Mouse (Mus musculus) adrenal gland (tissue): ENCODE data around the gene Rrn3.
"Not testable (repeated sequence)": the region's sequence is repeated elsewhere in the genome, so short reads cannot be mapped to it uniquely, and the experiment has no call there.

Experiments
- intact Hi-C: fragments of 180-260 bp; cut with DNase I; formaldehyde crosslinking; loops from one replicate; pipeline ENCODE4 v1.15.1; 2025

Gene Rrn3

GRCm38 (mm10) chr16:13774651-13775050 lies 5.9 kb upstream of the Rrn3 start:
- intact Hi-C loops, result not testable (repeated sequence)

DNA sequence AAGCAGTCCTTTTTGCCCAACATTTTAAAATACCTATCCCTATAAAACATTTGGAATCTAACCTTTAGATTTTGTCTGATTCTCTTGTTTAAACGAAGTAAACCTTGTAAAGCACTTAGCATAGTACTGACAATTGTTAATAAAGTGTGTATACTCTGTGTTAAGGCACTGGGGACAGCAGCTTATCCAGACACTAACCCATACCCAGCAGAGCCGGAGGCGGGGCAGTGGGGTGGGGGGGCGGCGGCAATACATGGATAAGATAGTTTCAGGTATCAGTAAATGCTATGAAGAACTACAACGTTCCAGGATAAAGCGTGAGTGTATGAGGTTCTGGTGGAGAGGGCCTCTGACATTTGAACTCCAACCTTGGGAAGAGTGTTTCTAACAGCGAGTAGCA lies 708 bp downstream of the Rrn3 start:
- intact Hi-C loops, result no loop called here

DNA sequence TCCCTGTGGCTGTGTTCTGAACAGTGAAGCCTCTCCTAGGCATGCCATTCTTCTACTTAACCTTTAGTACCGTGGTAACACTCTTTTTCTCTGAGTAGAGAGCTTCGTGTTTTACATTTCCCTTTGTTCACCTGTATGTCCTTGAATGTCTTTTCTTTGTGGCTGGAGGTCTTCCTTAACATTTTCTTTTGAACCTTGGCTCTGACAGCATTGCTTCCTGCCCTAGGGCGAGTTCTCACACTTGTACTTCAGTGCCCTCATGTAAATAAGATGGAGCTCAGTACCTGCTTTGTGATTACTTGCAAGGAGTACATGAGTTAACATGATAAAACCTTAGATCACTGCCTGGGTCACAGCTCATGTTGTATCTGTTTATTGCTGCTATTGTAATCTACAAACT lies 5.4 kb downstream of the Rrn3 start:
- intact Hi-C loops, result no loop called here

- intact Hi-C loops, result not testable (repeated sequence)
Measured at GRCm38 (mm10) chr16:13793441-13793840, 12.9 kb downstream of the Rrn3 start.

GRCm38 (mm10) chr16:13796746-13797175 lies 16.3 kb downstream of the Rrn3 start:
- intact Hi-C loops, result no loop called here

DNA sequence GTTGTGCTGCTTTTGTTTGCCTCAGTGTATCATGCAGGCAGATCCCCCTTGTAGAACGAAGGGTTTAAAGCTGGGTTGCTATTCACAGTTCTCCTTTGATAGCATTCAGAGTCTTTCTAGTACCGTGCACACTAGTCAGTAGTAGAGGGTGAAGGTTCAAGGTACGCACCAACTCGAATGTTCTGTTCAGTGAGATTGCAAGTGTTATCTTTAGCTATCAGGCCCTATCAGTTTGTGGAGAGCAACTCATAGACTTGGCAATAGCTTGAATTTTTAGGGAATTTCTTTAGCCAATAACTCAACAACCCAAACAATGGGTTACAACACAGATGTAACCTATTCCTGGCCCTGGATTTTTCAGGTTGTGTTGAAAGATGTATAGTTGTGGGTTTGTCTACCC lies 20.7 kb downstream of the Rrn3 start:
- intact Hi-C loops, result no loop called here

- intact Hi-C loops, result no loop called here
Measured at GRCm38 (mm10) chr16:13804666-13805065, 24.2 kb downstream of the Rrn3 start.

DNA sequence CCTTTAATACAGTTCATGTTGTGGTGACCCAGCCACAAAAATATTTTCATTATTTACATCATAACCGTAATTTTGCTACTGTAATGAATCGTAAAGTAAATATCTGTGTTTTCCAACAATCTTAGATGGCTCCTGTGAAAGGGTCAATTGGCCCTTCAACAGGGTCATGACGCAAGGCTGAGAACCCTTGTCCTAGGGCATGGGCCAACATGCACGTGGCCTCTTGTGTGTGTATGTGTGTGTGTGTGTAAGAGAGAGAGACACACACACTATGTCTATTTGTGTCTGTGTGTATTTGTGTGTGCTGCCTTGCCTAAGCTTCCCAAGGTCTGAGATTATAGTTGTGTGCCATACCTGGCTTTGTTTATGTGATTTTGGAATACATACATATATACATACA lies 27.1 kb downstream of the Rrn3 start:
- intact Hi-C loops, result no loop called here

DNA sequence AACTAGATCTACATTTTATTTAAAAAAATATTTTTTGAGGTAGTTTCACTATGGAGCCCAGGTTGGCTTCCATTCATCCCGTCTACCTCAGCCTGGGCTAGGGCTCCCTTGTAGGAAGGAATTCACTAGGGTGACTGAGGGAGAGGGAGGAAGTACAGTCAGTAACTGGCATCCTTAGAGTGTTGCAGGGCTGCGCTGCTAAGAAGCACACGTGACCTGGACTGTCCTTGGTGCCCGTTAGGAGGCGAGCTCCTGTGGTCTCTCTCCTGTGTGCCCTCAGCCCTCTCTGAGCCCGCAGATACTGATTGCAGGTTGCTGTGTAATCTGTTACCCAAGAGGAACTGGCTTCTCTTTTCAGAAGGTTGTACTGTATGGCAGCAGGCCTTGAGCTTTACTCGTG lies 27.9 kb downstream of the Rrn3 start:
- intact Hi-C loops, result no loop called here

DNA sequence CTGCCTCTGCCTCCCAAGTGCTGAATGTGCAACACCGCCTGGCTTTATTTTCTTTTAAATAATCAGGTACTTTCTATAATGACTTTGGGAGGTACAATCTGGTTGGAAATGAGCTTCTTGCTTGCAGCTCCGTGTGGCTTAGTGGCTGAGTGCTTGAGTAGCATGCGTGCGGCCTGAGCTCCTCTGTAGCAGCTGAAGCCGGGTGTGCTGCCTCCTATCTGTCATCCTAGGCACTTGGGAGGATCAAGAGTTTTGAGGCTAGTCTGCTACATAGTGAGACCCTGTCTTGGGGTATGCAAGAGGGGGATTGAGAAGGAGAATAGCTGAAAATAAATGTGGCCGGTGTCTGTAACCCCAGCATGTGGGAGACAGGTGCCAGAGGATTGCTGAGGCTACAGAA lies 31.6 kb downstream of the Rrn3 start:
- intact Hi-C loops, result no loop called here

DNA sequence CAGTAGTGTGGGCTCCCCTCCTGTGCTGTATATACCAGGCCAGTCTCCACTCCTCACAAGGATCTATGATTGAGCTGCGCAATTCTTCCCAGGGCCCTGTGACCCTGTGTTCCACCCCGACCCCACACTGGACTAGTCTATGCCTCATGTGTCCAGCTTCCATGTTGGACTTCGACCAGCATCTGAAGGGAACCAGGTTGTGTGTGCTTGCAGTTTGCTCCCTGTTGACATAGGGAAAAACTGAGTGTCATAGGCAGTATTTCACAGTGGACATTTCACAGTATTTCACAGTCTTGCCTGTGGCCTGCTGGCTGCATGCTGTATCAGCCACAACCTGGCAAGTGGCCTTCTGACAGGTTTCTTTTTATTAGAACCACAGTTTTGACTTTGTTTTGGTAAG lies 32.7 kb downstream of the Rrn3 start:
- intact Hi-C loops, result no loop called here

DNA sequence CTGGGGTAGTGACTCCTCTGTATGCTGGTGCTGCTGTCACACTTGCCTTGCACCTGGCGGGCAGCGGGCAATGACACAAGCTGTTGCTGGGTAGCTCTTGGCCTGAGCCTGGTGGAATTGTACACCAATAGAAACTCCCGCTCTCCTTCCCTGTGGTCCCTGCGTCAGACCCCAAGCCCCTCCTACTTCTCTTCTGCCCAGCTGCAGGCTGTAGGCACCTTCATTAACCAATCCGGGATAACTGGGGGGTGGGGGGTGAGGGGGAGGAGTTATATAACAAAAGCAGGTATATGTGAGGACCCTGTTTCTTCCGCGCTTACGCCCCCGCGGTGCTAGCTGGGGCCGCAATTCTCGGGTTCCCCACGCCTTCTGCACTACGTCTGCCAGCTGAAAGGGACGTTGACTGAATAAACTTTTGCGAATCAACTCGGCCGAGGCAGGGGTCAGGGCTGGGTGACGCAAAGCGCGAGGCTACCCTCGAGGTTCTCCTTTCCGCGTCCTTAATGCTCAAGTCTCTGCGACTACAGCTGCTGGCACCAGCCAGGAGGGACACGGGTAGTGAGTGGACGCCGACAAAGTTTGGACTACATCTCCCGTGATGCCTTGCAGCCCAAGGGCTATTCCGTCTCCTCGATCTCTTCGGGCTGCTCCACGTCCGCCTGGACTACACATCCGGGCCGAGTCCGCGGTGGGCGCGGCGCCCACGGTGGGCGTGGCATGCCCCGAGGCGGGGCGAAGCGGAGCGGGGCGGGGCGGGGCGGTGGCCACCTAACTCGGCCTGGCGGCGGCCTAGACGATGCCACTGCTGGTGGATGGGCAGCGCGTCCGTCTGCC lies 38.3 kb downstream of the Rrn3 start, which contains the start of gene Ntan1:
Gene Ntan1 (plus strand): TSS at position 286 of the 834 bp plus-strand sequence.
- intact Hi-C loops, result no loop called here

GRCm38 (mm10) chr16:13819394-13819743 lies 38.9 kb downstream of the Rrn3 start:
- intact Hi-C loops, result no loop called here

DNA sequence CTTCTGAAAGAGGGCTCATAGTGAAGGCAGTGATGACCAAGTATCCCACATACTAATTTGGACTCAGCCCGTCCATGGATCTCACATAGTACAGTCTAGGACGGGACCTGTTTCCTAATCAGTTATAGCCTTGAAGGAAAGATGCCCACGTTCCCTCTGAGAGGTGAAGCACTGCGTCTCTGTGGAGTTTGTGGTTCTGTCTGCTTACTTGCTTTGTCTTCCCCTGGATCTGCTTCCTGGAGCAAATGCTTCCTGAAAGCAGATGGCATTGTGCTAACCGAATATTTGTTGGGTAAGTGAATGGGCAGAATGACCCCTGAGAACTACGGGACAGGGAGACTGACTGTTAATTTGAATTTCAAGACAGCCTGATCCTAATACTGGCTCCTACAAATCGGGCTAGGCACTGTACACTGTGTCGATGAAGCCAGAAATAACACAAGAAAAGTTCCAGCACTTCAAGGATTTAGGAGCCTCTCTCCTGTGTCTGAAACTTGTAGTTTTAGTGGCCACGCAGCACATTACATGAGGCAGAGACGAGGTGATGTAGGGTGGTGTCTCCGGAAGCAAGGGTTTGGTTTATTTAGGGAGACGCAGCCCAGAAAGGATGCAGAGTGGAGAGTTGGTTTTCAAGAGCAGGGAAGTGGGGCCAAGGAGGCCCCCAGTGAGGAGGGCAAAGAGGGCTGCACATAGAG lies 39.4 kb downstream of the Rrn3 start:
- intact Hi-C loops, result no loop called here

DNA sequence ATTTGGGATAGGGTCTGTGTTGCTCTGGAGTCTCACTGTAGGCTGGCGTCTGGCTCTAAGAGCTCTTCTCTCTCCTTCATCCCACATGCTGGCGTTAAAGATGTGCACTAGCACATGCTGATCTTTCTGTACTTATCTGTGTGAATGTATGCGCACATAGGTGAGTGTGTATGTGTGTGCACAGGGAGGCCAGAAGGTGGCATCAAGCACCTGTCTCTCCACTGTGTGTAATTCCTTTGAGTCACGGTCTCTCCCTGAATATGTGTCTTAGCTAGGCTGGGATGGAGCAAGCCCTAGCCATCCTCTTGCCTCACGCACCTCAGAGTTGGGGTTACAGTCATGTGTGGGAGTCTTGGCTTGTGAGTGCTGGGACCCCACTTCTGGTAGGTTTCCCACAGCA lies 40.3 kb downstream of the Rrn3 start:
- intact Hi-C loops, result no loop called here

DNA sequence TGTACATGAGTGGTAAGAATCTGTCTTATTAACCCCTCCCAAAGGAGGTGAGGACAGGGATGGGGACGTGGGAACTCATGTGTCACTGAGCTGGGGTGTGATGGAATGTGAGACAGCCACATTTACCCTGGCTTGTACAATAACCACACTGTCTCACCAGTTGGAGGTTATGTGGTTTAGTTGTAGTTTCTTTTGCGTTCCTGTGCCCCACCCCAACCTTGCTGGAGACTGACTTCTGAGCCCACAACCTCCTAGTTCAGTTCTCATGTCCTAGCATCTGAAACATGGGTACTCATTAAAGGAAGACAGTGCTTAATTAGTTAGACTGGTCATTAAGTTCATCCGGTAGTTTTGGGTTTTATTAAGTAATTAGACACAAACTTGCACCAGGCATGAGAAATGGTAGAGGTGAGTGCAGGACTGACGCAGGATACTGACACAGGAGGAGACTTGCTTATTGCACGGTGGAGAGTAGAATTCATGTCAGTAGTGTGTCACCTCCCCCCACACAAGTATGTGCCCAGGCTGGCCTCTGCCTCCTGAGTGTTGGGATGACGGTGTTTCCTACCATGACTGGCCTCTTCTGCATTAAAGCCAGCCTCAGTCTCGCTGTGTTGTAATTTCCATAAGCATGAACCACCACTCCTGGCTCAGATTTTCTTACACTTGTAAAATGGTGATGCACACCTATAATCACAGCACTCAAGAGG lies 45.4 kb downstream of the Rrn3 start:
- intact Hi-C loops, result no loop called here

GRCm38 (mm10) chr16:13826511-13826910 lies 46.0 kb downstream of the Rrn3 start:
- intact Hi-C loops, result no loop called here

- intact Hi-C loops, result no loop called here
Measured at GRCm38 (mm10) chr16:13830444-13830843, 49.9 kb downstream of the Rrn3 start.

- intact Hi-C loops, result no loop called here
Measured at GRCm38 (mm10) chr16:13831606-13832005, 51.1 kb downstream of the Rrn3 start.

DNA sequence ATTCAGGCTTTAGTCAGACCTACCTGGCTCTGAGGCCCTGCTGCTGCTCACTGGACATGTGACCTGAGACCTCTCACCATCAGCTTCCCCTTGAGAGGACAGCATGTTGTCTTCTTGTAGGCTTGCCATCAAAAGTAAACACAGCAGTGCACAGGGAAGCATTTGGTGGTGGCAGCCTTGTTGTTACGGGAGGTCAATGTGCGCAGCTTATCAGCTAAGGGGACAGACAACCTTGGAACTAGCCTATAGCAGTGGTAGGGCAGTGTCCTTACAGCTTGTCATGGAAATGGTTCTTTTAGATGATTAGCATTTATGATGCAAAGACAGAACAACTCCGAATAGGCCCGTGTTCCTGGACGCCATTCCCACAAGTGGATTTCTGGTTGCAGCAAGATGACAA lies 53.9 kb downstream of the Rrn3 start:
- intact Hi-C loops, result no loop called here

DNA sequence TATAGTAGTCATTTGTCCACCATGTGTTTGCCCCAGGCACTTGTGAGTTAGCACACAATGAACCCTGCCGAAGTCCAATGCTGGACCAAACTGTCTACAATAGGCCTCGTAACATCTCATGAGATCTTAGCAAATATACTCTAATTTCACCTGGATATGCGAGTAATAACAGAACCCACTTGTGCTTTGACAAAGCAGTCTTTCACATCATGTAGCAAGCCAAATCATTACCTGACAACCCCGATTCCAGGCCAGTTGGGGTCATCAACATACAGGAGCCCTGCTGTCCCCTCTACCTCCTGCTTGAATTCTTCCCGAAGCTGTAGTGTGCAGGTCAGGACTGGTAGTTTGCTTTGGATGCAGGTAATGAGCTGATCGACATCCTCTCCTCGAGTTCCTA lies 59.5 kb downstream of the Rrn3 start:
- intact Hi-C loops, result no loop called here

GRCm38 (mm10) chr16:13840956-13841355 lies 60.4 kb downstream of the Rrn3 start:
- intact Hi-C loops, result no loop called here
